Mouse (Mus musculus) stomach, postnatal 0 days (tissue): Measurements from ENCODE around the gene Gm20721. TPM values are rescaled to one million over a fixed set of nuclear protein-coding genes. Genes with fewer than 3 reads are reported as not detected.
A peak's percentile ranks its signal among the peaks of the same experiment; 100 is the strongest.
"Not testable (repeated sequence)": the region's sequence is repeated elsewhere in the genome, so short reads cannot be mapped to it uniquely, and the experiment has no call there.

Experiments
- ATAC-seq: fragments of 200-750 bp; cut with Nextera tagmentation; 2 replicates; pipeline ENCODE4 v1.8.0; 2017; ENCODE audit not compliant: low FRiP score, low TSS enrichment
- DNase-seq: peaks from one replicate; pipeline ENCODE4 v3.0.0-alpha.2; 2016; ENCODE audit warnings: low spot score
- H3K27ac ChIP-seq: fragments of 300-500 bp; sonication (generic); replicated peaks from 2 replicates; pipeline ENCODE4 v1.5.1; 2014; ENCODE audit warnings: mild to moderate bottlenecking, control low read depth
- H3K27me3 ChIP-seq: fragments of 300-500 bp; sonication (generic); 2 replicates; pipeline ENCODE4 v1.6.1; 2014; ENCODE audit warnings: low read length; ENCODE audit not compliant: control insufficient read depth, insufficient read depth
- H3K36me3 ChIP-seq: fragments of 300-500 bp; sonication (generic); 2 replicates; pipeline ENCODE4 v1.6.1; 2014; ENCODE audit warnings: low read length, mixed read lengths; ENCODE audit not compliant: control insufficient read depth, insufficient read depth
- H3K4me1 ChIP-seq: fragments of 300-500 bp; sonication (generic); replicated peaks from 2 replicates; pipeline ENCODE4 v1.6.1; 2014; ENCODE audit warnings: antibody characterized with exemption; ENCODE audit not compliant: control insufficient read depth, insufficient read depth
- H3K4me2 ChIP-seq: fragments of 300-500 bp; sonication (generic); replicated peaks from 2 replicates; pipeline ENCODE4 v1.6.1; 2014; ENCODE audit warnings: low read depth, mild to moderate bottlenecking, control low read depth, moderate library complexity
- H3K4me3 ChIP-seq: fragments of 300-500 bp; sonication (generic); 2 replicates; pipeline ENCODE4 v1.5.1; 2014; ENCODE audit warnings: low read depth, low read length, control low read depth
- H3K9ac ChIP-seq: fragments of 300-500 bp; sonication (generic); 2 replicates; pipeline ENCODE4 v1.6.1; 2014; ENCODE audit warnings: mild to moderate bottlenecking, low read length, control low read depth, mixed read lengths
- H3K9me3 ChIP-seq: fragments of 300-500 bp; sonication (generic); 2 replicates; pipeline ENCODE4 v1.6.1; 2016; ENCODE audit warnings: low read length; ENCODE audit not compliant: control insufficient read depth
- CTCF ChIP-seq: IDR thresholded peaks from 2 replicates; pipeline ENCODE4 v1.5.1; 2016; ENCODE audit warnings: antibody characterized with exemption, low read depth, mild to moderate bottlenecking, moderate library complexity
- EP300 ChIP-seq: optimal IDR thresholded peaks from 2 replicates; pipeline ENCODE3; 2016; ENCODE audit warnings: antibody characterized with exemption
- WGBS: fragments of 180-500 bp; shearing (Covaris S2); extraction: QIAGEN DNeasy Blood & Tissue Kit; methylation state at CpG from one replicate; pipeline ENCODE4 v1.1.7; 2014; 5-methylcytosine and 5-hydroxymethylcytosine counted together
- polyA plus RNA-seq: library from polyadenylated mRNA; unstranded; fragments of >200 nt; fragmentation: Nextera tagmentation; extraction: Ambion mirVana; gene quantifications from 2 replicates; pipeline ENCODE4 v1.2.1, GENCODE M21; 2015

Gene Gm20721
- polyA plus RNA-seq, 1 experiment from 2014 or later = 5.8 TPM

DNA sequence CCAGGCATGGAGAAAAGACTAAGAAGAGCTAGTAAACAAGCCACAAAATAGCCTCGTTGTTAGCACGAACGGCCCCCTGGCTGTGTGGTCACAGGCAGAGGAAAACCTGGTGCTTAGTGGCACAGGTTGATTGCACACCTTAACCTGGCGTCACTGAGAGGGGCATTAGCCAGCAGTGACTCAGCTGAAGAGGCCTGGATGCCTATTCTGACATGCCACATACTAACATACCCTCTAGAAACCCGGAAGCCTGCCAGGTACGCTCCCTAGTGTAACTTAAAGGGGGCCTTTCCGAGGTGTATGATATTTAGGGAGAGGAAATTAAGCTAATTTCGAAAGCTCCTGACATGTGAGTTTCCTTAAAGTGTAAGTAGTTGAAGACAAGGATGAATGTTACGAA lies 29.9 kb downstream of the Gm20721 start:
- 87% methylated on average over 9 of the region's 9 CpGs for WGBS
- Histone ChIP-seq H3K4me3 (no peak overlapping the region), H3K9ac (no peak overlapping the region), H3K27ac (no peak overlapping the region), H3K4me2 (no peak overlapping the region), H3K36me3 (no peaks in the 10 kb centered on the region), H3K9me3 (no peaks in the 10 kb centered on the region), H3K27me3 (no peaks in the 10 kb centered on the region), H3K4me1 (no peaks in the 10 kb centered on the region)
- ATAC-seq (no peak), DNase-seq (no peak)
- no peak for TF ChIP-seq EP300
- TF ChIP-seq CTCF = no peak

DNA sequence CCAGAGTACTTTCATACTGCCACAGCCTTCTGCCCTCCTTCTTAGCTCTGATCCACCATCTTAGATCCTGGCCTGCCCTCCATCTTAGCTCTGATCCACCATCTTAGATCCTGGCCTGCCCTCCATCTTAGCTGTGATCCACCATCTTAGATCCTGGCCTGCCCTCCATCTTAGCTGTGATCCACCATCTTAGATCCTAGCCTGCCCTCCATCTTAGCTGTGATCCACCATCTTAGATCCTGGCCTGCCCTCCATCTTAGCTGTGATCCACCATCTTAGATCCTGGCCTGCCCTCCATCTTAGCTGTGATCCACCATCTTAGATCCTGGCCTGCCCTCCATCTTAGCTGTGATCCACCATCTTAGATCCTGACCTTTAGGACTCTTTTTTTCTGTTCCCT lies 31.1 kb downstream of the Gm20721 start:
- H3K36me3 ChIP-seq, H3K9ac ChIP-seq, H3K27me3 ChIP-seq, H3K9me3 ChIP-seq, H3K4me1 ChIP-seq, DNase-seq, ATAC-seq, H3K4me2 ChIP-seq, H3K4me3 ChIP-seq, H3K27ac ChIP-seq: not testable (repeated sequence)

DNA sequence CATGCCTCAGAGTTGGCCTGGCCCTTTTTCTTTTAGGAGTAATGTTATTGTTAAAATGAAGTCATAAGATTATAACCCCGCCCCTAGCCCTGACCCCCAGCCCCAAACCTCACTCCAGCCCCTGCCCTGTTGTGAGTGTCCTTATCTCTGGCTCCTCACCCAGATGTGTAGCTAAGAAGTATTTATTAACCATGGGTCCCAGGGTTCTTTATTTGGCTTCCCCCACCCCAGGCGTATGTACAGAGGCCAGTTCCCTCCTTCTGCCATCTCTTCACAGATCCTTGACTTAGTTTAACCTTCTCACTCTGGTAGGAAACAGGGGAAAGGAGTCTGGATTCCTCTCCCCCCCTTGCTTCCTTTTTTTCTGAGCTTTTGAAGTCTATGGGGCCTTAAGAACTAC lies 33.9 kb downstream of the Gm20721 start:
- H3K9ac ChIP-seq = no peak overlapping the region
- no peaks in the 10 kb centered on the region for H3K9me3 ChIP-seq
- ATAC-seq = no peak
- H3K4me1 ChIP-seq = no peaks in the 10 kb centered on the region
- no peak overlapping the region for H3K4me2 ChIP-seq
- TF ChIP-seq CTCF = no peak
- no peak for TF ChIP-seq EP300
- no peaks in the 10 kb centered on the region for H3K36me3 ChIP-seq
- 66% methylated on average over 2 of the region's 2 CpGs for WGBS
- no peak overlapping the region for H3K4me3 ChIP-seq
- no peaks in the 10 kb centered on the region for H3K27me3 ChIP-seq
- no peak for DNase-seq
- no peak overlapping the region for H3K27ac ChIP-seq

DNA sequence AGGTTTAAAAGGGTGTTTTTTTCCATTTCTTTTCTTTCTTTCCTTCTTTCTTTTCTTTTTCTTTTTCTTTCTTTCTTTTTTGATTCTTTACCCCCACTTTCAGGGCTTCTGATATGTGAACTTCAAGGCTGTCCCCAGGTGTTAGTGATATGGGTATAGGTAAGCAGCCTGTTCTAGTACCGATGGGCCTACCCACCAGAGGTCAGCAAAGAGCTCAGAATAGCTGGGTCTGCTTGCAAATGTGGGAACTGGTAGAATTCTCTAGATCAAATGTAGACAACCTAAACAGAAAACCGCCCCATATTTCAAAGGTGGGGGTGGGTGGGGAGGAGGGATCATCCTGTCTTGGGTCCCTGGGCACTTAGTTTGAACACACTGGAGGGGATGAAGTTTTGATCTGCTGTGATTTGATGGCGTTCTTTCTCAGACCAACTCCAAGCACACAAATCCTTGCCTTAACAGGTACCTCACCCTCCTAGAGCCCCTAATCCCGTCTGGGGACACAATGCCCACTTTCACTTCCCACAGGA lies 34.3 kb downstream of the Gm20721 start:
- peak; percentile 75 for ATAC-seq
- 19% methylated on average over 4 of the region's 4 CpGs for WGBS
- H3K27ac ChIP-seq = no peak overlapping the region

DNA sequence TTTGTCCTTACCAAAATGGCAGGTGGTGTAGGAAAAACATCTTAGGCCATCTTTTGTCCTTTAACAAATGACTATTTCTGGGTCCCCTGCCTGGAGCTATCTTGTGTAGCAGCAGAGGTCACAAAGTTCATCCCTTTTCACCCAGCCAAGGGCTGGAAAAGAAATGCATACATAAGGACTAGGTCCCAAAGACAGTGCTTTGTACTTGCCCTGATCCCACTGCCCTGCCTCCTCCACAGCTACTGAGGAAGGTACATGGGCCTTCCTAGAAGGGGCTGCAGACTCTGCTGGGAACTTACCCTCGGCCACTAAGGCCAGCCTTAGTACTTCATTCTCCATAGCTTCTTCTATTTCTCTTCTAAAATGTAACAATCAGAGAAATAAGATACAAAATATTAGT lies 34.9 kb downstream of the Gm20721 start:
- Histone ChIP-seq H3K4me3 (no peak overlapping the region), H3K9me3 (no peaks in the 10 kb centered on the region), H3K9ac (no peak overlapping the region), H3K4me2 (no peak overlapping the region), H3K27ac (no peak overlapping the region), H3K4me1 (no peaks in the 10 kb centered on the region), H3K36me3 (no peaks in the 10 kb centered on the region), H3K27me3 (no peaks in the 10 kb centered on the region)
- WGBS = 73% methylated on average over 1 of the region's 1 CpGs
- no peak for DNase-seq
- TF ChIP-seq EP300 (no peak), CTCF (no peak)
- ATAC-seq = no peak

More for the DNA sequence above, 34.3 kb downstream of the Gm20721 start:
- Histone ChIP-seq H3K4me2 (no peak overlapping the region), H3K4me1 (no peaks in the 10 kb centered on the region), H3K9me3 (no peaks in the 10 kb centered on the region), H3K9ac (no peak overlapping the region), H3K36me3 (no peaks in the 10 kb centered on the region), H3K27me3 (no peaks in the 10 kb centered on the region), H3K4me3 (no peak overlapping the region)
- TF ChIP-seq EP300 (no peak), CTCF (peak; percentile 89)
- peak; percentile 86 for DNase-seq

DNA sequence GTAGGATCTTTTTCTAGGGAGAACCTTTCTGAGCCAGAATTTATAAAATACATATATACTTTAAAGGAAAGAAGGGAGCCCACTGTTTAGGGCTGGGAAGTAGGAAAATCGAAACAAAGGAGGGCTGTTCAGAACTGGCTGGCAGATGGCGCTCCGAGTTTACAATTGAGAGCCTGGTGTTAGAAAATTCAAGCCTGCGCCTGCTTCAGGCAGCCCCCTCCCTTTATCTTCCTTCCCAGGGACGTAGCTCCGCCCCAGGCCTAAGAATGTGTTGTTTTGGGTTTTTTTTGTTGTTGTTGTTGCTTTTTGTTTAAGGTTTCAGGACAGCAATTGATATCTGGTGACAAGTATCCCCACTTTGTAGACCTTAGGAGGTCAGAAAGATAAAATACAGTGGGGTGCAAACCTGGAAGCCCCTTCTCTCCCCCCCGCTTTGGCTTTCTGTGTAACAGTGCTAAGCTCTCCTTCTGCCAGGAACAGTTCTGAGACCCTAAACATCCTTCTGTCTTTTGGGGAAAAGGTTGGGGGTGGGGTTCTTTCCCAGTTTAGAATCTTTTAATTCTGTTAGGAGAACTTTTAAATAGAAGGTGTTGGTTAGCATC lies 35.5 kb downstream of the Gm20721 start:
- Histone ChIP-seq H3K9me3 (no peaks in the 10 kb centered on the region), H3K4me2 (no peak overlapping the region), H3K4me3 (no peak overlapping the region), H3K4me1 (no peaks in the 10 kb centered on the region), H3K27me3 (no peaks in the 10 kb centered on the region), H3K36me3 (no peaks in the 10 kb centered on the region), H3K27ac (no peak overlapping the region), H3K9ac (no peak overlapping the region)
- no peak for TF ChIP-seq EP300
- peak; percentile 82 for TF ChIP-seq CTCF
- 13% methylated on average over 7 of the region's 7 CpGs for WGBS
- ATAC-seq = peak; percentile 50; the same call in 1 of the 2 replicates
- peak; percentile 55 for DNase-seq
